ENCODE assay signal across 8 mouse cellular contexts in the genomic region with DNA sequence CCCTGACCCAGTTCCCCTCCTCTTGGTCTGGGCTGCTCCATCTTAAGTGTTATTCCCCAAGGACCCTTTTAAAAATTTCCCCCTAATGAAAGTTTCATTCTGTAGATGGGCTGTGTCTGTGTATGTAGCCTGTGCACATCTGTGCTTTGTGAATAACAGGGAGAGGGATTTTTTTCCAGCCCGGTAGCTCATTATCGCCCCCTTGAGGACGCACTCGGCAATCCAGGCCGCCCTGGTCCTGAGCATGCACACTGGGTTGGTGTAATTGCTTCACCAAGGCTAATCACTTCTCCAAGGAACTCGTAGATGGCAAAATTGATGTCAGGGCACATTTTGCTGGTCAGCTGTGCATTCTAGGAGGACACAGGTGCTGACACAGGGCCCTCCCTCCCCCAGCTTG. TPM values are rescaled to one million over a fixed set of nuclear protein-coding genes. Genes with fewer than 3 reads are reported as not detected.
A peak's percentile ranks its signal among the peaks of the same experiment; 100 is the strongest.
DNase-seq lines count a peak whose midpoint lies in the region; ATAC-seq and TF ChIP-seq lines count a peak whose summit lies in the region.
"Had no signal": no experiment of that assay in that cellular context is flagged by ENCODE, and none has a peak within 500 bp of the region (broad histone marks: within the 10 kb centered on the region; RNA-seq: fewer than 3 reads in every experiment).

No protein-coding gene starts in this region.

- H3ac ChIP-seq in C2C12 (ENCODE audit: control insufficient read depth, insufficient read length, low read depth): no peak overlapping the region

- H3K9ac ChIP-seq in kidney, embryonic 15.5 days: no peak overlapping the region

- peak; percentile 25 for DNase-seq in kidney, adult 2 months
- DNase-seq in G1E (ENCODE audit: low spot score): peak; percentile 38
- peak; percentile 25 to 35 for DNase-seq in left cerebral cortex, postnatal 36 days (ENCODE audit: low spot score in 2 of 2)
- DNase-seq in splenic B cell, adult 2 months (ENCODE audit: low read depth, low spot score): peak; percentile 18

- H3K4me2 ChIP-seq in kidney, embryonic 15.5 days: no peak overlapping the region

- no peak overlapping the region for H3K4me3 ChIP-seq in kidney, adult 2 months (ENCODE audit: insufficient read depth, low read depth, low read length)
- H3K4me3 ChIP-seq in kidney, embryonic 15.5 days (replicated peaks): no peak overlapping the region
- H3K4me3 ChIP-seq in C2C12 (ENCODE audit: insufficient read depth, poor library complexity, severe bottlenecking): no peak overlapping the region
- H3K4me3 ChIP-seq in G1E (ENCODE audit: low read depth, low read length): no peak overlapping the region
- H3K4me3 ChIP-seq: megakaryocyte, embryonic 14.5 days had no signal

- H3K9me3 ChIP-seq in kidney, embryonic 15.5 days (replicated peaks): no peaks in the 10 kb centered on the region
- H3K9me3 ChIP-seq in G1E (replicated peaks): no peaks in the 10 kb centered on the region
- H3K9me3 ChIP-seq: megakaryocyte, embryonic 14.5 days had no signal

- WGBS in kidney, adult 2 months: 9% methylated on average over 6 of the region's 6 CpGs
- 8% methylated on average over 6 of the region's 6 CpGs for WGBS in kidney, embryonic 15.5 days

- H3K27me3 ChIP-seq in kidney, adult 2 months (replicated peaks; ENCODE audit: control insufficient read depth, insufficient read depth, low read length): no peaks in the 10 kb centered on the region
- H3K27me3 ChIP-seq in kidney, embryonic 15.5 days: peaks cover 89% of the 10 kb centered on the region
- H3K27me3 ChIP-seq in C2C12 (ENCODE audit: control insufficient read depth, insufficient read depth, insufficient read length) (peaks cover 69% of the 10 kb centered on the region), G1E (ENCODE audit: insufficient read depth, low read length) (peaks cover 59% of the 10 kb centered on the region)
- no peaks in the 10 kb centered on the region for H3K27me3 ChIP-seq in splenic B cell, adult 2 months (ENCODE audit: control insufficient read depth, insufficient read depth, low read length, poor library complexity, severe bottlenecking)

- H3K4me1 ChIP-seq in kidney, adult 2 months (ENCODE audit: control insufficient read depth, insufficient read depth, low read length): no peaks in the 10 kb centered on the region
- peaks cover 13% of the 10 kb centered on the region for H3K4me1 ChIP-seq in kidney, embryonic 15.5 days
- H3K4me1 ChIP-seq in G1E (ENCODE audit: insufficient read depth, low read depth, low read length): no peaks in the 10 kb centered on the region

- no peaks in the 10 kb centered on the region for H3K79me3 ChIP-seq in C2C12 (ENCODE audit: low read depth)

- ATAC-seq in kidney, embryonic 15.5 days (replicated peaks; ENCODE audit: low FRiP score): no peak
- ATAC-seq in G1E (ENCODE audit: extremely low read depth, insufficient number of reproducible peaks, low FRiP score, poor library complexity, severe bottlenecking): no peak
- peak; percentile 57; the same call in 1 of the 2 replicates for ATAC-seq in common myeloid progenitor, adult 5-6 weeks (replicated peaks; ENCODE audit: low read depth, poor library complexity, severe bottlenecking)

- intact Hi-C loops in left cerebral cortex, postnatal 36 days (cut with DNase I): no loop called here

- H3K79me2 ChIP-seq in C2C12 (ENCODE audit: control insufficient read depth, insufficient read depth): no peaks in the 10 kb centered on the region

- H3K27ac ChIP-seq in kidney, adult 2 months (ENCODE audit: insufficient read depth, low read depth, low read length): no peak overlapping the region
- no peak overlapping the region for H3K27ac ChIP-seq in kidney, embryonic 15.5 days

- H3K36me3 ChIP-seq in kidney, adult 2 months (ENCODE audit: control insufficient read depth, insufficient read depth, low read length): no peaks in the 10 kb centered on the region
- no peaks in the 10 kb centered on the region for H3K36me3 ChIP-seq in kidney, embryonic 15.5 days
- H3K36me3 ChIP-seq in C2C12 (ENCODE audit: control insufficient read depth, insufficient read depth) (no peaks in the 10 kb centered on the region), G1E (replicated peaks) (no peaks in the 10 kb centered on the region)
- no peaks in the 10 kb centered on the region for H3K36me3 ChIP-seq in splenic B cell, adult 2 months (ENCODE audit: control insufficient read depth, insufficient read depth, low read length, poor library complexity, severe bottlenecking)

- TF ChIP-seq POLR2A in kidney, adult 2 months (IDR thresholded peaks at IDR 0.05; ENCODE audit: low read depth, low read length): no peak

- TF ChIP-seq CTCF in kidney, adult 2 months (conservative IDR thresholded peaks at IDR 0.05; ENCODE audit: insufficient read depth, insufficient read length, low read depth, low read length): peak; percentile 60
- TF ChIP-seq CTCF in C2C12 (IDR thresholded peaks at IDR 0.05; ENCODE audit: control insufficient read depth, insufficient read depth, insufficient read length): peak; percentile 36
- peak; percentile 81 for TF ChIP-seq CTCF in G1E (IDR thresholded peaks at IDR 0.05; ENCODE audit: low read depth, low read length)

TF ChIP-seq in C2C12, 6 proteins besides CTCF, POLR2A, EP300 and RAD21:
- TF ChIP-seq MYOD1 (IDR thresholded peaks at IDR 0.05; ENCODE audit: control insufficient read depth, insufficient read length, low read depth): no peak
- no peak for TF ChIP-seq MAX (IDR thresholded peaks at IDR 0.05)
- no peak for TF ChIP-seq CEBPB (IDR thresholded peaks at IDR 0.05; ENCODE audit: low read depth)
- TF ChIP-seq MYOG (IDR thresholded peaks at IDR 0.05; ENCODE audit: control insufficient read depth, extremely low read depth, insufficient read length): no peak
- TF ChIP-seq USF1 (IDR thresholded peaks at IDR 0.05; ENCODE audit: low read depth): no peak
TF ChIP-seq in C2C12: peak in this region for 0.

RNA-seq across cellular contexts. Expression of a gene that starts 14.3 kb away (rescaled TPM):
- polyA plus RNA-seq in kidney, adult 2 months (2012; rRNA removed): 0.04 and 0.06 TPM in 2 replicates
- 0.19 and 0.21 TPM in 2 replicates for polyA plus RNA-seq in kidney, embryonic 15.5 days (2015; fragmentation: Nextera tagmentation; extraction: Ambion mirVana)
- polyA plus RNA-seq in C2C12 (2012; fragmentation: generic; extraction: Trizol) (0.01 TPM), G1E (2012) (not detected in 2 replicates)
- total RNA-seq in G1E (2014; fragmentation: Nextera tagmentation) (not detected in 2 replicates), G1E (2017) (0.11 TPM in 1 of 2 replicates, not detected in the other)
- total RNA-seq in common myeloid progenitor, adult 5-6 weeks (2017): not detected in 2 replicates
- total RNA-seq in left cerebral cortex, postnatal 36 days (2021): 1 to 10 TPM; 4.7 to 5.5 TPM
